Mouse (Mus musculus): Measurements from ENCODE around the gene Cpt2.

- TF ChIP-seq POLR2A (IDR thresholded peaks at IDR 0.05; ENCODE audit: low read depth, low read length): no peak
- TF ChIP-seq CTCF (IDR thresholded peaks at IDR 0.05; ENCODE audit: extremely low read depth, insufficient read depth, insufficient read length, insufficient replicate concordance): no peak
Observed at GRCm38 (mm10) chr4:107952845-107953244, 29.4 kb upstream of the Cpt2 start.
